Mouse (Mus musculus) ovary, postnatal 36 days (tissue): Measurements from ENCODE around the gene Gm49378.

Experiments
- DNase-seq: peaks from one replicate; pipeline ENCODE4 v3.0.0; 2022; ENCODE audit warnings: low spot score, mixed read lengths

Gm49378 gene

GRCm38 (mm10) chr14:55629312-55629711 is 8.4 kb downstream of the Gm49378 start:
- peak; percentile 32 for DNase-seq

- DNase-seq: no peak
Observed at GRCm38 (mm10) chr14:55628077-55628827, 9.4 kb downstream of the Gm49378 start.

- no peak for DNase-seq
Observed at GRCm38 (mm10) chr14:55618486-55619195, 19.1 kb downstream of the Gm49378 start.

- peak; percentile 32 for DNase-seq
Observed at GRCm38 (mm10) chr14:55617822-55618221, 19.9 kb downstream of the Gm49378 start, which contains the start of gene Rec8. Gene Rec8, plus strand, starts transcription at chr14:55618037.

GRCm38 (mm10) chr14:55616844-55617243 is 20.9 kb downstream of the Gm49378 start:
- no peak for DNase-seq

- DNase-seq: no peak
Observed at GRCm38 (mm10) chr14:55615876-55616275, 21.8 kb downstream of the Gm49378 start.

- no peak for DNase-seq
Observed at GRCm38 (mm10) chr14:55614565-55615178, 23.0 kb downstream of the Gm49378 start.

GRCm38 (mm10) chr14:55613346-55613745 is 24.3 kb downstream of the Gm49378 start:
- no peak for DNase-seq

GRCm38 (mm10) chr14:55608339-55608738 is 29.4 kb downstream of the Gm49378 start:
- DNase-seq: no peak

- no peak for DNase-seq
Observed at GRCm38 (mm10) chr14:55605743-55606459, 31.8 kb downstream of the Gm49378 start.

- no peak for DNase-seq
Observed at GRCm38 (mm10) chr14:55604823-55605222, 32.9 kb downstream of the Gm49378 start.

- peak; percentile 87 for DNase-seq
Observed at GRCm38 (mm10) chr14:55603633-55604576, 33.8 kb downstream of the Gm49378 start.

GRCm38 (mm10) chr14:55603271-55603632 is 34.4 kb downstream of the Gm49378 start, which contains the start of gene Irf9:
Gene Irf9, plus strand, starts transcription at chr14:55603571.
- no peak for DNase-seq

GRCm38 (mm10) chr14:55598521-55599390 is 38.9 kb downstream of the Gm49378 start:
- no peak for DNase-seq

- no peak for DNase-seq
Observed at GRCm38 (mm10) chr14:55596036-55596690, 41.5 kb downstream of the Gm49378 start.

- DNase-seq: no peak
Observed at GRCm38 (mm10) chr14:55592226-55592625, 45.5 kb downstream of the Gm49378 start.

- DNase-seq: peak; percentile 91
Observed at GRCm38 (mm10) chr14:55591331-55591891, 46.3 kb downstream of the Gm49378 start, which contains the start of gene Rnf31. Gene Rnf31, plus strand, starts transcription at chr14:55591708.

- peak; percentile 89 for DNase-seq
Observed at GRCm38 (mm10) chr14:55590748-55591330, 46.9 kb downstream of the Gm49378 start, which contains the start of gene Psme2. Gene Psme2, minus strand, starts transcription at chr14:55591113.
